Mouse (Mus musculus) neural tube, embryonic 12.5 days (tissue): ENCODE data around the gene Cilp. TPM values are rescaled to one million over a fixed set of nuclear protein-coding genes. Genes with fewer than 3 reads are reported as not detected.
"Not testable (repeated sequence)": the region's sequence is repeated elsewhere in the genome, so short reads cannot be mapped to it uniquely, and the experiment has no call there.

Experiments
- ATAC-seq: fragments of 200-750 bp; cut with Nextera tagmentation; 2 replicates; pipeline ENCODE4 v1.8.0; 2017; ENCODE audit warnings: low read depth, mild to moderate bottlenecking, moderate TSS enrichment, moderate library complexity; ENCODE audit not compliant: low FRiP score
- H3K27ac ChIP-seq: fragments of 300-500 bp; sonication (generic); 2 replicates; pipeline ENCODE4 v1.5.1; 2016
- H3K27me3 ChIP-seq: fragments of 300-500 bp; sonication (generic); replicated peaks from 2 replicates; pipeline ENCODE4 v1.6.1; 2016; ENCODE audit warnings: mild to moderate bottlenecking
- H3K36me3 ChIP-seq: fragments of 300-500 bp; sonication (generic); 2 replicates; pipeline ENCODE4 v1.6.1; 2016; ENCODE audit warnings: mild to moderate bottlenecking
- H3K4me1 ChIP-seq: fragments of 300-500 bp; sonication (generic); 2 replicates; pipeline ENCODE4 v1.6.1; 2016
- H3K4me2 ChIP-seq: fragments of 300-500 bp; sonication (generic); replicated peaks from 2 replicates; pipeline ENCODE4 v1.6.1; 2016; ENCODE audit warnings: mild to moderate bottlenecking
- H3K4me3 ChIP-seq: fragments of 300-500 bp; sonication (generic); 2 replicates; pipeline ENCODE4 v1.5.1; 2016
- H3K9ac ChIP-seq: fragments of 300-500 bp; sonication (generic); 2 replicates; pipeline ENCODE4 v1.6.1; 2016; ENCODE audit warnings: mild to moderate bottlenecking
- H3K9me3 ChIP-seq: fragments of 300-500 bp; sonication (generic); 2 replicates; pipeline ENCODE4 v1.6.1; 2016; ENCODE audit warnings: mild to moderate bottlenecking
- WGBS: fragments of 180-500 bp; shearing (Covaris S2); methylation state at CpG from one replicate; pipeline ENCODE4 v1.1.7; 2016; 5-methylcytosine and 5-hydroxymethylcytosine counted together
- polyA plus RNA-seq: library from polyadenylated mRNA; unstranded; fragments of >200 nt; fragmentation: Nextera tagmentation; extraction: Ambion mirVana; gene quantifications from 2 replicates; pipeline ENCODE4 v1.2.1, GENCODE M21; 2016

Cilp gene
- 0.33 and 0.47 TPM in 2 replicates for polyA plus RNA-seq

DNA sequence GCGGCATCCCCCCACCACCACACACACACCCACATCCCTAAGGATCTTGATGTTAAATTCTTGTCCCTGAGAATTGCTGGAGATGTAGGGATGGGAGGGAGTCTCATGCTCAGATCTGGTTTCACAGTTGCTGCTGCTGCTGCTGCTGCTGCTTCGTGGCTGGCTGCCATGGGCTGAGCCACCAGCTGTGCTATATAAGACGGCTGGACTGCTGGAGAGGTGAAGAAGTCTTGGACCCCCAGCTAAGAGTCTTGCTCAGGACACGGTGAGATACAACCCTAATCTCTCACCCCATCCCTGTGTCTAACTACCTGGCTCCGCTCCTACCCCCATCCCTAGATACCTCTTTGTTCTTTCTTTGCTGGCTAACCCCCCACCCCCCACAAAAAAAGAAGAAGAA is at the start of gene Cilp:
Gene Cilp, plus strand, starts transcription at position 222 of the 400 bp plus-strand sequence.
- no peaks in the 10 kb centered on the region for H3K27me3 ChIP-seq
- no peak within 1 kb of the TSS for H3K27ac ChIP-seq
- WGBS: 55% methylated on average over 5 of the region's 5 CpGs
- H3K4me3 ChIP-seq: no peak within 1 kb of the TSS
- no peak within 1 kb of the TSS for H3K4me2 ChIP-seq
- no peaks in the 10 kb centered on the region for H3K9me3 ChIP-seq
- peaks cover 13% of the 10 kb centered on the region for H3K4me1 ChIP-seq
- H3K36me3 ChIP-seq: no peaks in the 10 kb centered on the region
- H3K9ac ChIP-seq: no peak within 1 kb of the TSS
- ATAC-seq: no peak

DNA sequence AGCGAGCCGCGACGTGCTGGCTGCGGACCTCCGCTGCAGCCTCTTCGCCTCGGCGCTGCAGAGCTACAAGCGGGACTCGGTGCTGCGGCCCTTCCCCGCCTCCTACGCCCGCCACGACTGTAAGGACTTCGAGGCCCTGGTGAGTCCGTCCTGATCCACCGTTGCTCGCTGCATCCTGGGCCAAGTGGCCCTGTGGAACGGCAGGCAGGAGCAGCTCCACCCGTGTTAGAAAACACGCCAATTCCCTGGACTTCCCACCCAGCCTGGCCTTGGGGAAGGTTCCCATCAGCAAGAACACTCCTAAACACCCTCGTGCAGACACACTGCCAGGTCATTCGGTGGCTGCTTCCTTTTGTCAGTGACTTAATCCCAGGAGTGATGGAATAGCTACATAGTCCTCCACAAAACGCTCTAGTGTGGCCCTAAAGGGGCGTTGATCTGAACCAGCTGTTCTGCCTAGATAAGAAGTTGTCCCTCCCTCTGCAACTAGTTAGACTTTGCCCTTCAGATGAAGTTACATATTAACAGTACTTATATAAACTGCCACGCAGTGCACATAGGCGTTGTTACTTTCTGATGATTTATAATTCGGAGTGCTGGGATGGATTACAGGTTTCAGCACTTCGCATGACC is 49.4 kb upstream of the Cilp start:
- peak; percentile 45; the same call in 1 of the 2 replicates for ATAC-seq
- H3K4me1 ChIP-seq: peaks cover 8% of the 10 kb centered on the region
- WGBS: 11% methylated on average over 31 of the region's 31 CpGs
- H3K4me2 ChIP-seq: peak overlapping the region; percentile 90
- peak overlapping the region; percentile 79 for H3K27ac ChIP-seq
- no peaks in the 10 kb centered on the region for H3K9me3 ChIP-seq
- H3K4me3 ChIP-seq: peak overlapping the region; percentile 58
- H3K9ac ChIP-seq: peak overlapping the region; percentile 83
- no peaks in the 10 kb centered on the region for H3K36me3 ChIP-seq
- H3K27me3 ChIP-seq: no peaks in the 10 kb centered on the region

DNA sequence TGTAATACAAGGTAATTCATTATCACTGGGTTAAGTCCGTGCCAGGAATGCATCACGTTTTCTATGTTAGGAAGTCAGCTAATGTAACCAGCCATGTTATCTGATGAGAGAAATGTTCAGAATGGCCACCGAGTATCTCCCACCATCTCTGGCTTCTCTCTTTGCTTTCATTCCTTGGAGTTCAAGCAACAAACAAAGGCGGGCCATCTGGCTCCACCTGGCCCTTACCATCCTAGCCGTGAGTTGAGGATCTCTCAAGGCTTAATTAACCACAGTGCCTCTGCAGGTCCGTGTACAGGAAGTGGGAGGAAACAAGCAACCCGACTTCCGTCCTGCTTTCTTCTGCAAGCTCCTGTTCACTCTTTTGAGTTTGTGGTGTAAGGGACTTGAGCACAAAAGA is 48.0 kb upstream of the Cilp start:
- ATAC-seq: no peak
- Histone ChIP-seq H3K4me2 (no peak overlapping the region), H3K9ac (no peak overlapping the region), H3K27ac (no peak overlapping the region), H3K36me3 (no peaks in the 10 kb centered on the region), H3K4me3 (no peak overlapping the region), H3K4me1 (peaks cover 8% of the 10 kb centered on the region), H3K27me3 (no peaks in the 10 kb centered on the region), H3K9me3 (no peaks in the 10 kb centered on the region)
- WGBS: 72% methylated on average over 8 of the region's 8 CpGs

DNA sequence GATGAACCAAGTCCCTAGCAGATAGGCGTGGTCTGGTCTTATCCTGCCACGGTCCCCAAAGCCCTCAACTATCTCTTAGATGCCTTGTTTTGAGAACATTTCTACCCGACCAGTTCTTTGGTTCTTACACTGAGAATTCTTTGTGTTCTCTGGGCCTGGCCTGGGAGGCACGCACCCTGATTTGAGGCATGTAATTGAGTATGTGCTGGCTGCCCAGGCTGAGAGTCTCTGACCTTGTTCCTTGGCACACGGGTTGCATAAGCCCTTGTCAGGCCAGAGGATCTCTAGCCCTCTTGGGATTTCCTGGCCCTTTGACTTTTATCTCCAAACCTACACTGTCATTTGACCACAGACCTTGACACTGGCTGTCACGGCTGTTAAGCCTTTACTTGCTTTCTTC is 47.3 kb upstream of the Cilp start:
- Histone ChIP-seq H3K4me3 (no peak overlapping the region), H3K36me3 (no peaks in the 10 kb centered on the region), H3K27ac (no peak overlapping the region), H3K27me3 (no peaks in the 10 kb centered on the region), H3K9me3 (no peaks in the 10 kb centered on the region), H3K4me2 (no peak overlapping the region), H3K4me1 (peaks cover 8% of the 10 kb centered on the region), H3K9ac (no peak overlapping the region)
- WGBS: 62% methylated on average over 6 of the region's 6 CpGs
- no peak for ATAC-seq

DNA sequence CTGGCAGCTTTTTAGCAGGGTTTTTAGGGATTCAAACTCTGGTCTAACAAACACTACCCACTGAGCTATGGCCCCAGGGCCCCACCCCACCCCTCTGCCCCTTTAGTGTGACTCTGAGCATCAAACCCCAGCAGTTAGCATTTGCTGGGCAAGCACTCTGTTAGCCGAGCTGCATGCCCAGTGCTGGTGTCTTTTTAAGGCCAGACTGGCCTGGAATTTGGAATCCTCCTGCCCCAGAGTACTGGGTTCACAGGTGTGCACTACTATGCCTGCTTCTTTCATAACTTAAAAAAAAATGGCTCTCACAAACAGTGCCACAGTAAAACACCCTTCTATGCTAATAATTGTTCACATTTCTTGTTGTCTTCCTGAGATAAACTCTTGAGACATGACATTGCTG is 46.1 kb upstream of the Cilp start:
- Histone ChIP-seq H3K9me3 (no peaks in the 10 kb centered on the region), H3K27me3 (no peaks in the 10 kb centered on the region), H3K27ac (no peak overlapping the region), H3K4me1 (peaks cover 8% of the 10 kb centered on the region), H3K4me3 (no peak overlapping the region), H3K36me3 (no peaks in the 10 kb centered on the region), H3K4me2 (no peak overlapping the region), H3K9ac (no peak overlapping the region)
- ATAC-seq: no peak
- 51% methylated on average over 1 of the region's 1 CpGs for WGBS

DNA sequence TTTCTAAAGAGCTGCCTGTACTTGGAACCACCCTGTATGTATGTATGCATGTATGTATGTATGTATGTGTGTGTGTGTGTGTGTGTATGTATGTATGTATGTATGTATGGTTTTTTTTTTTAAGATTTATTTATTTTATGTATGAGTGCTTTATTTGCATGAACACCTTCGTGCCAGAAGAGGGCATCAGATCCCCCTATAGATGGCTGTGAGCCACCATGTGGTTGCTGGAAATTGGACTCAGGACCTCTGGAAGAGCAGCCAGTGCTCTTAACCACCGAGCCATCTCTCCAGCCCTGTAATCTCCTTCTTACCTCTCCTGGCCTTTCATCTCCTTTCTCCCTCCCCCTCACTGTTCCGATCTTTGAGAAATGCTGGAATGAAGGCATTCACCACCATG is 44.6 kb upstream of the Cilp start:
- not testable (repeated sequence) for H3K36me3 ChIP-seq, H3K27me3 ChIP-seq, H3K4me2 ChIP-seq, H3K4me1 ChIP-seq, H3K4me3 ChIP-seq, H3K9ac ChIP-seq, ATAC-seq, H3K9me3 ChIP-seq, H3K27ac ChIP-seq
- WGBS: 38% methylated on average over 3 of the region's 3 CpGs

DNA sequence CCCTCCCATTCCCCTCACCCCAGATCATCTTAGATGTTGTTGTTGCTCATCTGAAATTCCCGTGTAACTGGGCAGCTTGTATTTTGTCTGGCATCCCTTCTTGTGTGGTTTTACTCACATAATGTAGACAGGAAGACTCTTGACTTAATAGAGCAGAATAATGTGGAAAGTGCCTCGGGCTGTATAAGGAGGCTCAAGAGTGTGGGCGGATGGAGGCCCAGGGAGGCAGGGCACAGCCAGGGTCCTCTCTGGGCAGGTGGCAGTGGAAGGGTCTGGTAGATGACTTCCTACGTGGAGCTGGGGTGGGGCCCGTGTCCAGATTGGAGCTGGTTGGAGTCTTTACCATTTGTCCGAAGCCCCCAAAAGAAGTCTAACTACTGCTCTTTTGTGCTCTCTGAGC is 41.1 kb upstream of the Cilp start:
- H3K4me2 ChIP-seq: no peak overlapping the region
- no peaks in the 10 kb centered on the region for H3K36me3 ChIP-seq
- no peak overlapping the region for H3K27ac ChIP-seq
- H3K4me3 ChIP-seq: no peak overlapping the region
- no peak overlapping the region for H3K9ac ChIP-seq
- H3K9me3 ChIP-seq: no peaks in the 10 kb centered on the region
- no peaks in the 10 kb centered on the region for H3K4me1 ChIP-seq
- H3K27me3 ChIP-seq: no peaks in the 10 kb centered on the region
- 81% methylated on average over 6 of the region's 6 CpGs for WGBS
- no peak for ATAC-seq

DNA sequence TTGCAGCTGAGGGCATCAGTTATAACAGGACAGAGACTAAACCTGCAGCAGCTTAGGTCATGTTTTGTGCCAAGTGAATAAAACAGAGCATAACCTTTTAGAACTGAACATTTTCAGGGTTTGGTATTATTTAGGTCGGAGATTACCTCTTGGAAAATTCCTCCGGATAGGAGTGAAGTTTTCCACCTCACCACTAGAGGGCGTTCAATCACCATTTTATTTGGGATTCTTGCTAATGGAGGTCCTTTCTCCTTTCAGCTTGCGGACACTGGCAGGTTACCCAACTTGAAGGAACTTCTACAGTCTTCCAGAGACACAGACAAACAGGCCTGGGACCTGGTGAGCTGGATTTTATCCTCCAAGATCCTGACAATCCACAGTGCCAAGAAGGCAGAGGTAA is 39.2 kb upstream of the Cilp start:
- peaks cover 2% of the 10 kb centered on the region for H3K4me1 ChIP-seq
- ATAC-seq: no peak
- 36% methylated on average over 4 of the region's 4 CpGs for WGBS

DNA sequence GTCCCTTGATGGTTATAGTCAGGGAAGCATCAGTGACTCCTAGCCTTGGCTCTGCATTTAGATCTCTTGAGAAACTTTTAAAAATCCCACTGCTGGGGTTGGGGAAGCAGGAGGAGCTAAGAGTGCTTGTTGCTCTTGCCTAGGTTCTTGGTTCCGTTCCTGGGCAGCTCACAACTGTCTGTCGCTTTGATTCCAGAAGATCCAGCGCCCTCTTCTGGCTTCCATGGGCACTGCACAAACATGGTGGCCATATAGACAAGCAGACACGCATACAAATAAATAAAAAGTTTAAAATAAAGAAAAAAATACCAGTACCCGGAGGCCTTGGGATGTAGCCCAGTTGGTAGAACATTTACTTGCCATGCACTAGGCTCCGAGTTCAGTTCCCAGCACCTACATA is 34.7 kb upstream of the Cilp start:
- H3K4me3 ChIP-seq: no peak overlapping the region
- H3K27ac ChIP-seq: no peak overlapping the region
- peaks cover 13% of the 10 kb centered on the region for H3K4me1 ChIP-seq
- ATAC-seq: no peak
- no peak overlapping the region for H3K9ac ChIP-seq
- no peak overlapping the region for H3K4me2 ChIP-seq
- H3K36me3 ChIP-seq: peaks cover 6% of the 10 kb centered on the region; the same call in 1 of the 2 replicates
- no peaks in the 10 kb centered on the region for H3K9me3 ChIP-seq
- no peaks in the 10 kb centered on the region for H3K27me3 ChIP-seq
- 70% methylated on average over 6 of the region's 6 CpGs for WGBS

More for the DNA sequence above, 39.2 kb upstream of the Cilp start:
- Histone ChIP-seq H3K36me3 (peaks cover 6% of the 10 kb centered on the region; the same call in 1 of the 2 replicates), H3K4me2 (no peak overlapping the region), H3K27me3 (no peaks in the 10 kb centered on the region), H3K9me3 (no peaks in the 10 kb centered on the region), H3K27ac (no peak overlapping the region), H3K9ac (no peak overlapping the region), H3K4me3 (no peak overlapping the region)

DNA sequence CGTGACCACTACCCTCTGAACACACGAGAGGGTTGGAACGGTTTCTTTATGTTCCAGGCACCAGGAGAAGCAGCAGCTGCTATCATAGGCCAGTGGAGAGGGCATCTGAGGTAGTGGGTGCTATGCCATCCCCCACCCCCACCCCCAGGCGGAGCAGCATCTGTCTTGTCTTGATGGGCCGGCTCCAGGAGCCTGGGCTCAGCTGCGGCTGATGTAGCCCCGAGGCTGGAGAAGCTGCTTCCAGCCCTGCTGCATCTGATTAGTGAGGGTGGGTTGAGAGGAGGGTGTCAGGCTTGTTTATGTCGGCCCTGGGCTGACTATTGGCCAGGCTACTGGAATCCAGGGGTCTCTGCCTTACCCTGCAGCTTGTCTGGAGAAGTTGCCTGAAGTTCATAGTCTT is 33.7 kb upstream of the Cilp start:
- peak; percentile 87 for ATAC-seq
- peaks cover 6% of the 10 kb centered on the region for H3K36me3 ChIP-seq
- H3K4me3 ChIP-seq: no peak overlapping the region
- H3K27ac ChIP-seq: peak overlapping the region; percentile 26; the same call in 1 of the 2 replicates
- H3K27me3 ChIP-seq: no peaks in the 10 kb centered on the region
- no peak overlapping the region for H3K9ac ChIP-seq
- no peak overlapping the region for H3K4me2 ChIP-seq
- WGBS: 52% methylated on average over 8 of the region's 8 CpGs
- no peaks in the 10 kb centered on the region for H3K9me3 ChIP-seq
- H3K4me1 ChIP-seq: peaks cover 13% of the 10 kb centered on the region

DNA sequence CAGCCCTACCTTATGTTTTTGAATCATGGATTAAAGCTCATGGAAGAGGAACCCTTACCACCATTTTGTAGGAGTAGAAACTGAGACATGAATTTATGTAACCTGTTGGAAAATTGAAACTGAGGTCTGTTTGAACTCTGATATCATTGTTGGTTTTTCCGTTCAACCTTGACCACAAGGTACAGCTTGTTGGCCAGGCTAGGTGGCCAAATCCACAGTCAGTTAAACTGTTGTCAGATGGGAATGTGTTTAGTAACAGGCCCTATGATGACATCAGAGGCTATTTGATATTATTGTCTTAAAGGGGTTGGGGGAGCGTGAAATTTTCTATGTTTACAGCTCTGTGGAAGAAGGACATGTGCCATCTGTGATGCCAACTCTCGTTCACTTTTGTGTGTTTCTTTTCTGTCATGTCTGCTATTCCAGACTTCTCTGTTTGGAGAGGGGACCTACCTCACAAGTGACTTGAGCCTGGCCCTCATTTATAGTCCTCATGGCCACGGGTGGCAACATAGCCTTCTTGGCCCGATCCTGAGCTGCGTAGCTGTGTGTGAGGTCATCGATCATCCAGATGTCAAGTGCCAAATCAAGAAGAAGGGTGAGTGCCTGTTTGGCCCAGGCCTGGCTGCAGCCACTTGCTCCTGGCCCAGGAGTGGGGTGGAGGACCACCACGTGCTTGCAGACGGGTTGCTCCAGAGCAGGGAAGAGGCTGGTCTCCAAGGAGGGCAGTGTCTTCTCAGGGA is 31.6 kb upstream of the Cilp start:
- no peak overlapping the region for H3K4me2 ChIP-seq
- WGBS: 85% methylated on average over 9 of the region's 9 CpGs
- no peaks in the 10 kb centered on the region for H3K9me3 ChIP-seq
- ATAC-seq: no peak
- no peak overlapping the region for H3K27ac ChIP-seq
- H3K4me3 ChIP-seq: no peak overlapping the region
- H3K36me3 ChIP-seq: peaks cover 6% of the 10 kb centered on the region
- no peaks in the 10 kb centered on the region for H3K27me3 ChIP-seq
- H3K9ac ChIP-seq: no peak overlapping the region
- peaks cover 18% of the 10 kb centered on the region for H3K4me1 ChIP-seq

DNA sequence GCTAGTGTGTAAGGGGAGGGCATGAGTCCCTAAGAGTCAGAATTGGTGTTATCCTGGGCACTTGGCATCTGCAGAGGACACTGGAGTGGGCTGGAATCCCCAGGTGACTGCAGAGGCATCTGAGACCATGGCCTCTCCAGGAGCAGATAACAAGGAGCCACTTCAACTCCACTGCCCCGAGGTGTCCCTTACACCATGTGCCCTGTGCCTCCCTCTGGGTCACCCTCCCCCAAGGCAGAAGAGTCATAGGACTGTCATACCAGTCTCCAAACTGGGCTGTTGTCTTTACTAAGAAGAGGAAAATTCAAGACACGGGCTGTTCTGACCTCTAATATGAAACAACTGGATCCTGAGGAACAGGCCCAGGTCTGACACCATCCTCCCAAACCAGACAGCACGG is 30.2 kb upstream of the Cilp start:
- Histone ChIP-seq H3K4me1 (peaks cover 21% of the 10 kb centered on the region), H3K9ac (no peak overlapping the region), H3K4me2 (no peak overlapping the region), H3K36me3 (peaks cover 6% of the 10 kb centered on the region), H3K27ac (no peak overlapping the region), H3K27me3 (no peaks in the 10 kb centered on the region), H3K4me3 (no peak overlapping the region), H3K9me3 (no peaks in the 10 kb centered on the region)
- 82% methylated on average over 3 of the region's 3 CpGs for WGBS
- no peak for ATAC-seq

DNA sequence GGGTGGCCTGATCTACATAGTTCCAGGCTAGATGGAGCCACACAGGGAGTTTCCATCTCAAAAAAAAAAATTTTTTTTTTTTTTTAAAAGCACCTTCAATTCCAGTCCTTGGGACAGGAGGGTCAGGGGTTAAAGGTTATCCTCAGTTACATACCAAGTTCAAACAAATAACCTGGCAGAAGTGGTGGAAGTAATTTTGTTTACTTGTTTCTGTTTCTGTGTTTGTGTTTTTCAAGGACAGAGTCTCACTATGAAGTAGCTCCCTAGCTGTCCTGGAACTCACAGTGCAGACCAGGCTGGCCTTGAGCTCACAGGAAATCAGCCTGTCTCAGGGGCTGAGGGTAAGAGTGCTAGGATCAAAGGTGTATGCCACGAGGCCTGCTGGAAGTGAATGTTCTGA is 29.4 kb upstream of the Cilp start:
- no peaks in the 10 kb centered on the region; the same call in 1 of the 2 replicates for H3K36me3 ChIP-seq
- H3K9ac ChIP-seq: no peak overlapping the region
- H3K27ac ChIP-seq: no peak overlapping the region
- no peak overlapping the region for H3K4me2 ChIP-seq
- 54% methylated on average over 1 of the region's 1 CpGs for WGBS
- peaks cover 20% of the 10 kb centered on the region for H3K4me1 ChIP-seq
- H3K9me3 ChIP-seq: no peaks in the 10 kb centered on the region
- no peak for ATAC-seq
- no peaks in the 10 kb centered on the region for H3K27me3 ChIP-seq
- H3K4me3 ChIP-seq: no peak overlapping the region
